17 mouse cellular contexts compared by ENCODE assay signal in the genomic region with DNA sequence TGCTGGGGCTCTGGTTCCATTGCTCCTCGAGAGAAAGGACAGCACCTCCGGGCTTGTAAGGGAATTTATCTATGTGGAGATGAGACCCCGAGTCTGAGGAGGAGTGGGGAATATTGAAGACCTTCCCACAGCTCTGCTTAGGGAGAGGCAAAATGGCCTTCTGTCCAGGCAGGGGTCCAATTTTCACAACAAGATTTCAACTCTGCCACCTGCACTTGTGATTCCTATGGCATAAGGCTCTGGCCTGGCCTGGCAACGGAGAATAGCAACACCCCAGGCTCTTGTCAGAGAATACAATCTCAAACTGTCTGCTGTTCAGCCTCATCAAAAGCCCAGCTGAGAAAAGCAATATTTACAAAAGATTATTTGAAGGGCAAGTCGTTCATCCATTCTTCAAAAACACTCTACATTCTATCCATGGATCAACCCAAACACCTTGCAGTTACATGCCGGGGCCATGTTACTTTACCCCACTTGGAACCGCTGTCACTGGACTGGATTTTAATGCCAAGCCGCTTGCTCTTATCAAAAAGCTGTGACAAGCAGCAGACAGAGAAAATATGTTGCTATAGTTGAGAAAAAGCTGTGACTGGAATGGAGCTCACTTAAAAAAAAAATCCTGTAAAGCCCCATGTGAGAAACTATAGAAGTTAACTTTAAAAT.
DNase-seq lines count a peak whose midpoint lies in the region; ATAC-seq lines count a peak whose summit lies in the region.
"Had no signal": no experiment of that assay in that cellular context is flagged by ENCODE, and none has a peak within 500 bp of the region (broad histone marks: within the 10 kb centered on the region; RNA-seq: fewer than 3 reads in every experiment).

No protein-coding gene starts in this region.

- 0 out of 2 replicates have a peak, but pooled peaks cover 4% of the 10 kb centered on the region for H3K4me1 ChIP-seq in heart, embryonic 12.5 days (replicated peaks)
- peaks cover 4% of the 10 kb centered on the region; the same call in 1 of the 2 replicates for H3K4me1 ChIP-seq in hindbrain, embryonic 16.5 days (ENCODE audit: control insufficient read depth, insufficient read depth, low read depth, low read length)
- no peaks in the 10 kb centered on the region for H3K4me1 ChIP-seq in hindbrain, embryonic 12.5 days
- H3K4me1 ChIP-seq: embryonic facial prominence, embryonic 13.5 days had no signal

- H3K27ac ChIP-seq in heart, embryonic 12.5 days (ENCODE audit: poor library complexity, severe bottlenecking): no peak overlapping the region
- 0 out of 2 replicates have a peak overlapping the region, but pooled peaks have one; percentile 17 for H3K27ac ChIP-seq in hindbrain, embryonic 16.5 days (ENCODE audit: low read depth, low read length)
- H3K27ac ChIP-seq in hindbrain, embryonic 12.5 days: no peak overlapping the region
- H3K27ac ChIP-seq: embryonic facial prominence, embryonic 13.5 days; forebrain, embryonic 12.5 days; hindbrain, postnatal 0 days had no signal

- H3K36me3 ChIP-seq in heart, embryonic 12.5 days: peaks cover 8% of the 10 kb centered on the region; the same call in 1 of the 2 replicates
- H3K36me3 ChIP-seq in hindbrain, embryonic 16.5 days (ENCODE audit: control insufficient read depth, insufficient read depth, low read length): 0 out of 2 replicates have a peak, but pooled peaks cover 3% of the 10 kb centered on the region
- H3K36me3 ChIP-seq in hindbrain, embryonic 12.5 days: no peaks in the 10 kb centered on the region; the same call in 1 of the 2 replicates
- H3K36me3 ChIP-seq: forebrain, embryonic 12.5 days had no signal

- ATAC-seq in heart, embryonic 12.5 days (ENCODE audit: insufficient number of reproducible peaks, low FRiP score): no peak
- no peak for ATAC-seq in hindbrain, embryonic 16.5 days
- ATAC-seq in hindbrain, embryonic 12.5 days (ENCODE audit: low FRiP score): no peak
- no peak for ATAC-seq in megakaryocyte, adult 5-6 weeks (ENCODE audit: poor library complexity, severe bottlenecking)
- ATAC-seq: forebrain, embryonic 16.5 days; hindbrain, postnatal 0 days had no signal

- no peak overlapping the region for H3K4me2 ChIP-seq in heart, embryonic 12.5 days
- H3K4me2 ChIP-seq in hindbrain, embryonic 16.5 days (ENCODE audit: low read length): no peak overlapping the region
- no peak overlapping the region for H3K4me2 ChIP-seq in hindbrain, embryonic 12.5 days (replicated peaks)
- H3K4me2 ChIP-seq: embryonic facial prominence, embryonic 13.5 days; forebrain, embryonic 12.5 days had no signal

- no peak overlapping the region for H3K4me3 ChIP-seq in heart, embryonic 12.5 days
- no peak overlapping the region for H3K4me3 ChIP-seq in hindbrain, embryonic 16.5 days (ENCODE audit: low read length)
- H3K4me3 ChIP-seq in hindbrain, embryonic 12.5 days: no peak overlapping the region
- H3K4me3 ChIP-seq: embryonic facial prominence, embryonic 13.5 days; forebrain, embryonic 12.5 days had no signal

- H3K9me3 ChIP-seq in heart, embryonic 12.5 days (replicated peaks): peaks cover 5% of the 10 kb centered on the region; the same call in 1 of the 2 replicates
- H3K9me3 ChIP-seq in hindbrain, embryonic 16.5 days (ENCODE audit: control insufficient read depth, low read length): peaks cover 4% of the 10 kb centered on the region; the same call in 1 of the 2 replicates
- H3K9me3 ChIP-seq in hindbrain, embryonic 12.5 days (replicated peaks): peaks cover 4% of the 10 kb centered on the region; the same call in 1 of the 2 replicates
- H3K9me3 ChIP-seq: forebrain, embryonic 12.5 days had no signal

- WGBS in heart, embryonic 12.5 days: 58% methylated on average over 8 of the region's 8 CpGs
- WGBS in hindbrain, embryonic 16.5 days: 65% methylated on average over 8 of the region's 8 CpGs
- WGBS in hindbrain, embryonic 12.5 days: 85% methylated on average over 8 of the region's 8 CpGs

- DNase-seq in heart, adult 11 months: peak; percentile 91
- peak; percentile 20 to 34 for DNase-seq in heart, adult 9 months (ENCODE audit: low spot score in 2 of 2)
- peak; percentile 22 for DNase-seq in heart, postnatal 4 days
- DNase-seq: adrenal gland, adult 2 months; adrenal gland, postnatal 25 days; cerebellum, adult 9-11 months; gastrocnemius, postnatal 10 days; kidney, adult 11 months; kidney, adult 9 months had no signal

- no peaks in the 10 kb centered on the region for H3K27me3 ChIP-seq in heart, embryonic 12.5 days (replicated peaks)
- H3K27me3 ChIP-seq in hindbrain, embryonic 16.5 days (replicated peaks; ENCODE audit: control insufficient read depth, insufficient read depth, low read length): no peaks in the 10 kb centered on the region
- 0 out of 2 replicates have a peak, but pooled peaks cover 3% of the 10 kb centered on the region for H3K27me3 ChIP-seq in hindbrain, embryonic 12.5 days
- H3K27me3 ChIP-seq: embryonic facial prominence, embryonic 13.5 days had no signal

- no peak overlapping the region for H3K9ac ChIP-seq in heart, embryonic 12.5 days
- H3K9ac ChIP-seq in hindbrain, embryonic 16.5 days (ENCODE audit: low read depth, low read length): no peak overlapping the region
- H3K9ac ChIP-seq in hindbrain, embryonic 12.5 days: no peak overlapping the region
- H3K9ac ChIP-seq: embryonic facial prominence, embryonic 13.5 days; forebrain, embryonic 12.5 days had no signal

Comparison
In these comparisons a context has a peak if more than half of its experiments do, and no peak if none do; other contexts are left out.
1. DNase-seq: peak in every context shown above with its lines; median percentile 91 in heart, adult 11 months; 27 in heart, adult 9 months; 22 in heart, postnatal 4 days.